Mouse (Mus musculus): ENCODE measurements at regions not wholly inside any gene's neighbourhood (a gene's known extent, or its start where the extent isn't known, plus 50 kb on each side); places are given as distances from the start of the nearest gene placed in this dataset.
"Not testable (repeated sequence)": the region's sequence is repeated elsewhere in the genome, so short reads cannot be mapped to it uniquely, and the experiment has no call there.

DNA sequence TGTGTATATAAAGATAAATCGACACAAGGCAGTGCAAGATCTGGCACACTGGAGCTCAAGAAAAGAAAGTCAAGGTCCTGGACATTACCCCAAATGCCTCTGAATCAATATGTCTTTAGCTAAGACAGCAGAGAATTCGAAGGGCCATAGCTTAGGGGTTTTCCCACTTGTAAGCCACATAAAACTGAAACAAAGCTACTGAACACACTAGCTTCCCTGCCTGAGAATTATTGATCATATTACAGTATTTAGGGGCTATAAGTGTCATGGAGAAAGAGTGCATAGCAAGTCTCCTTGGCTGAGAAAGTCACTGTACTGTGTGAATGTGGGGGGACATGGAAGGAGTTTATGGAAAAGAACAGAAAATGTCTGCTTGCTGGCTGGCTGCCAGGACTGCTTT, 207.3 kb upstream of the Htr1f start:
- no peak for DNase-seq

DNA sequence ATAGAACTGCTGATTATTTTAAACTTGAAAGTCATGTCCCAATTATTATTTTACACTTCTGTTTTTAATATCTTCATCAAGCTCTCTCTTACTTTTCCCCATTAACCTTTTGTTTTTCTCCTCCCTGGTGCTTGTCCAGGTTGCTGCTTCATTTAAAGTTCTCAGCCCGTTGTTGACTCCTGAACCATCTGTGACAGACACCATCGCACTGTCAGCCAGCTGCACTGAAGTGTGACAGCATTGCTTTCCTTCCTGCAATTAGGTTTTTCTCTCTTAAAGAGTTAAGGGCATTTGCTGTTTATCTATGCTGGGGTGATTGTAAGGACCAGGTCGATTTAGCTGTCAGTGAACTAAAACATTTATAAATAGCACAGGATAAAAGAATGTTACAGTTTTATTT, 205.3 kb upstream of the Pou1f1 start:
- DNase-seq = no peak

DNA sequence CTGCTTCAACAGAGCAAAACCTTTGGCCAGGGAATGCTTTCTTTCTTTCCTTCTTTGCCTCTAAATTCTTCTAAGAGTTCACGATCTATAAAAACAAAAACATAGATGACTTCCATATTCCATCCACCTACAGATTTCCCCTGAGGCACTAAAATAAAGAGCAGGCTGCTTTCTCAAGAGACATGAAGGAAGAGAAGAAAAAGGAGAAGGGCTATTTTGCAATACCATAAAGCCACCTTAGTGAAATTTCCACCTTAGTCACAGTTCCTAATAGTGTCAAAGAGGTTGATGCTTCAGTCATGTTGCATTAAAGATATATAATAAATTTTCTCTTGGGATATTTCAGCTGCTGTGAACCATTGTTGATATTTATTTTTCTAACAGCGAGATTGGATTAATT, 187.9 kb upstream of the Pou1f1 start:
- DNase-seq = no peak

- DNase-seq = no peak
Observed at GRCm38 (mm10) chr16:65339225-65339624, 181.1 kb upstream of the Pou1f1 start.

DNA sequence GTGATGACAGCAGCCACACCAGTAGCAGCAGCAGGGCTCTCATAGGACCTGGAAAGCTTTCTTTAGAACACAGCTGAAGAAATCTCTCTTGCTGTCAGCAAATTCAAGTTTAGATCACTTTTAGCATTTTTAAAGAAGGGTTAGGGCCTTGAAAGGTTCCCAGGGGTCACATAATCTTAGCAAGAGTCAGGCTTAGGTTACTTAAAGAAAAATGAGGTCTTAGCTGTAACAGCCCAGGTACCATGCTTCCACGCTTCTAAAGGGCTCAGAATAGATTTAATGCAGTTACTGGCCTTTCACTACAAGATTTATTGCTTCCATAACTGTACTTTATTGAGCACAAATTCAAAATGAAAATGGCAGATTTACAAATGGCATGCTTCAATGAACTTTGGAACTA, 160.4 kb upstream of the Pou1f1 start:
- DNase-seq = no peak

DNA sequence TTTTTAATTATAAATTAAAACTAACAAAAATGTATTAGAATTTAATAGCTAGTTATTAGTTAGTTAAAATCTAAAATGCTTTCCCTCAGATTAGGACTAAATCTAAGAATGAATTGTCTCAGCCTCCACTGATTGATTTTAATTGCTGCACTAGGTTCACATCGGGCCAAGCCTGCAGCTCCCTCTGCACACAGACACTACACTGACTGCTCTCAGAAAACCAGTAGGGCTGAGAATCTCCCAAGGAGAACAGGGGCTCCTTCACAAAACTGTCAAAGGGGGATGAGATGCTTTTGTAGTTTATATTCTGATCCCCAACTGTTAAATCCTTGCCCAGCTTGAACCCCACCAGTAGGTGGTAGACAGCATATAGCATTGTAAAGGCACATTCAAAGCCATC, 151.0 kb upstream of the Pou1f1 start:
- no peak for DNase-seq

GRCm38 (mm10) chr16:65370939-65371338, 149.4 kb upstream of the Pou1f1 start:
- DNase-seq = peak; percentile 25 to 39

DNA sequence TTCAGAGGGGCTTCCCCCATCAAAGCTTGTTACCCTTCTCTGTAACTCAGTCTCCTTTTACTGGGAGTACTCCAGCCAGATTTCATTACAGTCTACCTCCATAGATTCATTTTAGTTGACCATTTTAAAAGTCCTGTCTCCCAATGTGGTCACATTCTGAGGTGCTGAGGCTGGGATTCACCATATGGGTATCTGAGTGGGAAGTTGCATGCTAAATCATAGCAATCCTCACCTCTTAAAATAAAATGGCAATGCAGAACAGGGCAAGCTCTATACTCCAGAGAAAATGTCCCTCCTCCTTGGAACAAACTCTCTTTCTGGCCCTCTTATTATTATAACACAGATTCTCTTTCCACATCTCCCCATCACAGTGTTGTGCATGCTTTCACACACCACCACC, 143.8 kb upstream of the Pou1f1 start:
- no peak for DNase-seq

DNA sequence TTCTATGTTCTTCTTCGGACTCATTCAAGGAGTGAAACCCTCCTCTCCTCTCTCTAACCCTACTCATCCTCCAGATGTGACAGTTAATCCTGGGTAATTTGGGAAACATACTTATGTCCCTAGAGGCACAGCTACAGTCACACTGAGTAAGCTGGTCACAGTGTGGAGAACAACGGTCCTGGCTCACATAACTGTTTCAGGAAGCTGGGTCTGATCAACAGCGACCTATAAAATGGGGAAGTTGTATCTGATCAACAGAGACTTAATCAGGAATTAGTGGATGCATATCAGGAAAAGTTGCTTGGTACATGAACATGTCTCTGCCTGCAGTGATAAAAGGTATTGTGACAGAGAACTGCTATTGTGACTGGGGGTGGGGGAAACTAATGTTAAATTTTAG, 142.0 kb upstream of the Pou1f1 start:
- DNase-seq = no peak

GRCm38 (mm10) chr16:65379939-65380338, 140.4 kb upstream of the Pou1f1 start:
- no peak for DNase-seq

DNA sequence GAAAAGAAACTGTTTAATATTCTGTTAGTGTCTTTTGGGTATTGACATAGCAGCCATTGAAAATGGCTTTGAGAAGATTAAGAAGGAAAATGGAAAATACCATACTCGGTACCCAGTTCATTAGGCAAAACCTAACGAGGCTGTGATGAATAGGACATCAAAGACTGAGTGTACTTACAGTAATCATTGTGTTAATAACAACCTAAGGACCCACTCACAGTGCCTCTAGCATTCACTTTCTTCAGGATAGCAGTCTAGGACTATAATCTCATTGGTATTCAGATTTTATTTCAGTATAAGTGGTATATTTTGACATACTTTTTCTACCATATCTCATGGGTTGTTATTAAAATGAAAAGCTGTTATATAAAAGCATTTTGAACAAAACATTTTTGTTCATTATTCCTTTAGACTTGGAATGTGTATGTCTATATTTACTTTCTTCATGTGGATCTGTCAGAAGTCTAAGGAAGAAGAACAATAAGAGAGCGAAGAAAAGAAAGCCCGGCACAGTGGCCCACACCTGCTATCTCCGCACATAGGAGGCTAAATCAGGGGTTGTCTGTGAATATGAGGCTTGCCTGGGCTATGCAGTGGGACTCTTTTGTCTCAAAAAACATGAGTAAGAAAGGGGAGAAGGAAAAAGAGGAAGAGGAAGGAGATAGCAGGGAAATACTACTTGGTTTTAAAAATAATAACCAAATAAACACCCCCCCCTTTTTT, 116.2 kb upstream of the Pou1f1 start:
- no peak for DNase-seq

DNA sequence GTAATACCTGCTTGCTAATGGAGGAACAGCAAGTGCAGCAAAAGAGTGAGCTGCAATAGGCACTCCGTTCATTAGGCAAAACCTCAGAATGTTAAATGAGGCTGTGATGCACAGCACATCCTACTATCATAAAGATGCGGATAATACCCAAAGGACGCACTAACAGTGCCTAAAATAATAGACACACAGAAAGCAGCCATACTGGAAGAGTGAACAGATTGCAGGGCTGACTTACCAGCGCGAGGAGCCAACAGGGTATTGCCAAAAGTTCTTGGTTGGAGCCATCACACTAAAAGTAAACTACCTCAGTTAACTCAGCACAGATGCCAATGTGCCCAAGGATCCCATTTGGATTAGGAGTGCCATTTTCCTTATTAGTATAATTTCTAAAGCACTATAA, 115.5 kb upstream of the Pou1f1 start:
- peak in 1 of 2 experiments; percentile 3 for DNase-seq

DNA sequence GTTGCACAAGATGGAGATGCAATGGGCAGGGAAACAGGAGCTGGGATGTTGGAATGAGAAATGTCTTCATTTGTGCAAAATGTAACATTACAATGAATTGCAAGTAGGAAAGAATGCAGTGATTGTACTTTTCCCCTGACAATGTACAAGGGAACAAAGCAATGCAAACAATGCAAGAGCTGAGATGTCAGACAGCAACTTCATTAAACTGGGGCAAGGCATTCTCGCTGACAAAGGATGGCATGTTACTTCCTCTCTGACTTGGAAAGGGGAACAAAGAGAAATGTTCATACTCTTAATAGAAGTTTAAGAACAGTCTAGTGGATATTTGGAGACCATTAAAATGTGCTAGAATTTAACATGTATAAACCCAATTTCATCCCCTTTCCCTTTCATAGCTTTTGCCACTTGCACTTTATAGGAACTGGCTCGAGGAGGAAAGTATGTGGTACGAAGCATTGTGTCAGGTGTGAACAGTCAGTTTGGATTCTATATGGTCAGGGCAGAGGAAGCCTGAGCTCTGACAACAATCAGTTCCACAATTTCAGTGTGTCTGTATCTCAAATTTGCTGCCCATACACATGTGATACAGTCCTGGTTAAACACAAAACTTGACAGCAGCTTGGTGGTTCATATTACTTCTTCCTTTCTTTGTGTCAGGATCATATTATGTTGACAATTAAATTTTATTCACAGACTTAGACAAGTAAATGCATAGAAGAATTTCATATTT, 114.3 kb upstream of the Pou1f1 start:
- DNase-seq = no peak

- not testable (repeated sequence) for DNase-seq
Observed at GRCm38 (mm10) chr16:65432046-65432445, 88.3 kb upstream of the Pou1f1 start.

- DNase-seq = no peak
Observed at GRCm38 (mm10) chr16:65436076-65436475, 84.2 kb upstream of the Pou1f1 start.

DNA sequence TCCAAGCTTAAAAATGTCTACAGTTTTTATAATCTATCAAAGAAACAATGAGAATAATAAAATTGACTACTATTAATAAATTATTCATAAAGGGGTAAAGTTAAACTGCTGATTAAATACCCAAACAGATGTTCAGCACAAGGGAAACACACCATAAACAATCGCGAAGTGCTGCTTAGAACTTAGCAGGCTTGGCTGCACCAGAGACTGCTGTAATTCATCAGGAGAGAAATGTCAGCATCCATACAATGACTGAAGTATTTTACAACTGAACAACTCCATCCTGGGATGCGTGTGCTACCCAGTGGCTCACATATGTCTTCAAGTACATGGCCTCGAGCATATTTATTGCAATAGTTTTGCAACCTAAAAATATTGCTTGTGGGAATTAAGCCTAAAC, 78.4 kb upstream of the Pou1f1 start:
- no peak for DNase-seq

DNA sequence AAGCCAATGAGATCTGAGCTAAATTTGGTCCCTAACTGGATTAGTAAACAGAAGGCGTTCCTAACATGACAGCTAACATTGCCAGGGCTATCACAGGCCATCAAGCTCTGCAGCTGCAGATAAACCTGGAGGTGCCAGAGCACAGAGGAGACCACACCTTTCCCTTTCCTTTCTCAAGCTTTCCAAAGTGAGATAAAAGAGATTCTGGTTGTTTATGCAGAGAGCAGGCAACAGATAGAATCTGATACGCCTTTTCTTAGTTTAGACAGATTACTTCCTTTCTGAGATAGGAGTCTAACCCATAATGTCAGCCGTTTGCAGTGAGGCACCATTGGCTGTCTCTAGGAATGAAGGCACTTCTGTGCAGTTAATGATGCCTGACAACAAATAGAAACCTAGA, 71.5 kb upstream of the Pou1f1 start:
- no peak for DNase-seq

- DNase-seq = no peak
Observed at GRCm38 (mm10) chr16:65450706-65451105, 69.6 kb upstream of the Pou1f1 start.

DNA sequence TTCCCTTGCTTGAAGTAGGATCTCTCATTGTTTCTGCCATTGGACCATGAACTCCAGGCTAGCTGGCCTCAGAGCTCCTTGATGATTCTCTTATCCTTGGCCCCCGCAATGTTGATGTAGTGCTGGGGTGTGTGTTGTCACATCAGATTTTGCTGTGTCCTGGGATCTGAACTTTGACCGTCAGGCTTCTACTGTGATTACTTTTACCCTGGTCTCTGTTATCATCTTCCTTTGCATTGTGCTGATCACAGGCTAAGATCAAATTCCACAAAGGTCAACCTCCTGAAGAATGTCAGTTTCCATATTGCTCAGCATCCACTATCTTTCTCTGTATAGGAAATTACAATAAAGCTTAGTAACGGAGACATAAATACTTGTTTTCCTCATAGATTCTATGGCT, 68.4 kb upstream of the Pou1f1 start:
- no peak for DNase-seq

DNA sequence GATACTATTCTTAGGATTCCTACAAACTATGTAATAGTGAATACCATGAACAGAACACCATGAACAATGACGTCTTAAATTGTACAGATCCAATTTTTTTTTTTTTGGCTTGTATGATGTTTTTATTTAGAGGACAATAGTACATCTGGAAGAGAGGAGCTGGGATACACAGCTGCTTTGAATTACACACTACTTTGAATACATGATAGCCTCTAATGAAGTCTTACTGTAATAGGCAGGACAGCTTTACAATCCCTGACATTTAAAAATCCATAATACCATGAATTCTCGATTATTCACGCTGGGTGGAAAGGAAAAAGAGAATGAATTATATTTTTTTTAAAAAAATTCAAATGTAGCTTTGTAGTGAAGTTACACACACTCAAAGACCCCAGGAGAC, 63.4 kb upstream of the Pou1f1 start:
- not testable (repeated sequence) for DNase-seq

- no peak for DNase-seq
Observed at GRCm38 (mm10) chr16:65458234-65458633, 62.1 kb upstream of the Pou1f1 start.

DNA sequence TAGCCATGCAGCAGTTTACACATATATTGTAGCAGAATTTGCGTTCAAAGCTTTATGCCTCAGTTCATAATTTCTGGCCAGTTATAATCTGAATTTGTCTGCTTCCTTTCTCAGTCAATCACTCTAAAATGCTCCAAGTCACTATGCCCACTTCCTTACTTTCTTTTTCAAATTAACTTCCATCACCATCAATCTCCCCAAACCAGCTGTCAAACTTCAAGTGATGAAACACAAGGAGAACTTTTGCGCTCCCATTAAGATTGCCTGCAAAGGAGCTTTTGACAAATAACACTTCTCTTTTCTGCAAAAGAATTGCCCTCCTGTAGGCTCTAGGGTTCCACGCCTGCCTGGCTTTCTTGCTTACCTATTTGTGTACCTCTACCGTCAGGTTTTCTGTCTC, 50.6 kb upstream of the Pou1f1 start:
- no peak for DNase-seq
